Mouse (Mus musculus): Measurements from ENCODE around the gene Krtap3-1. TPM values are rescaled to one million over a fixed set of nuclear protein-coding genes. Genes with fewer than 3 reads are reported as not detected.
A peak's percentile ranks its signal among the peaks of the same experiment; 100 is the strongest.

Krtap3-1 gene
- polyA plus RNA-seq, 1 experiment, result not detected

DNA sequence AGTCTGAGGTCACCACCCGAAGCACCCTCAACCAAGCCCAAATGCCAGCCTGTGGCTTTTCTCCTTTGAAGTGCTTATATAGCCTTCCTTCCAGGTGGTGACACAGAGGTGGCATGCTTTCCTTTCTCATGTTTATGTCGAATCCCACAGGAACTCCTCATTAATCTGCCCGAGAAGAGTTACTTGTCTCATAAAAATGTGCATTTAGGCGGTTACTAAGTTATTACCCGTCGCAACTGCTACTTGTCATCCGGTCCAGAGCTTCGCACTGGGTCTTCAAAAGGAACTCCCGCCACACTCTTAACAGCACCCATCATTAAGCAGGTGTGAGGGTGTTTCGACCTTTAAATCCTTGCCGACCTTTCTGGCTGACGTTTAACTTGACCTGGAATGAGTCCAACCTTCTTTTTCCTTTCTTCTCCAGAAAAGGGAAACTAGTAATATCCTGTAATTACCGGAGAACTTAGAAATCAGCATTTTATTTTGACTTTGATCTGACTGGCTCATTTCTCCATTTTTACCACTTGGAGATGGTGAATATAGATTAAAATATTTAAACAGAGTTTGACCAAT, 45.1 kb downstream of the Krtap3-1 start, which contains the start of gene Krt39:
Gene Krt39 (minus strand): TSS at position 51 of the 573 bp plus-strand sequence.
- 10% methylated on average over 13 of the region's 13 CpGs for WGBS
- no peak for TF ChIP-seq POLR2A (IDR thresholded peaks at IDR 0.05; ENCODE audit: low read depth, low read length)
- no peak for TF ChIP-seq CTCF (conservative IDR thresholded peaks at IDR 0.05; ENCODE audit: insufficient read depth, insufficient read length, low read depth, low read length)
- no peak within 1 kb of the TSS for H3K27ac ChIP-seq (ENCODE audit: insufficient read depth, low read depth, low read length)

More for the DNA sequence above, 45.1 kb downstream of the Krtap3-1 start, which contains the start of gene Krt39:
- Histone ChIP-seq H3K4me3 (ENCODE audit: insufficient read depth, low read depth, low read length) (no peak within 1 kb of the TSS), H3K27me3 (replicated peaks; ENCODE audit: control insufficient read depth, insufficient read depth, low read length) (no peaks in the 10 kb centered on the region), H3K4me1 (ENCODE audit: control insufficient read depth, insufficient read depth, low read length) (no peaks in the 10 kb centered on the region), H3K36me3 (ENCODE audit: control insufficient read depth, insufficient read depth, low read length) (no peaks in the 10 kb centered on the region)
- peak; percentile 56 for DNase-seq

Other genes with a start within 250 kb of the Krtap3-1 start
- gene Krt25, start 243.7 kb downstream of the Krtap3-1 start, polyA plus RNA-seq (2012; rRNA removed), result 0.03 TPM in 1 of 2 replicates, not detected in the other
- gene Krt26, start 228.7 kb downstream of the Krtap3-1 start, polyA plus RNA-seq (2012; rRNA removed), result not detected in 2 replicates
- not detected in 2 replicates for gene Krt27, start 215.5 kb downstream of the Krtap3-1 start, polyA plus RNA-seq (2012; rRNA removed)
- 0.05 TPM in 1 of 2 replicates, not detected in the other for gene Krt28, start 191.7 kb downstream of the Krtap3-1 start, polyA plus RNA-seq (2012; rRNA removed)
- 2.4 and 3.1 TPM in 2 replicates for gene Krt10, start 177.3 kb downstream of the Krtap3-1 start, polyA plus RNA-seq (2012; rRNA removed)
- gene Krt12, start 144.4 kb downstream of the Krtap3-1 start, polyA plus RNA-seq (2012; rRNA removed), result not detected in 2 replicates
- gene Krt20, start 128.5 kb downstream of the Krtap3-1 start, polyA plus RNA-seq (2012; rRNA removed), result 0.13 and 0.23 TPM in 2 replicates
- 2.7 and 3.5 TPM in 2 replicates for gene Krt23, start 73.5 kb downstream of the Krtap3-1 start, polyA plus RNA-seq (2012; rRNA removed)
- gene Krt39, start 45.3 kb downstream of the Krtap3-1 start, polyA plus RNA-seq (2012; rRNA removed), result not detected in 2 replicates
- gene Krt40, start 23.5 kb downstream of the Krtap3-1 start, polyA plus RNA-seq (2012; rRNA removed), result not detected in 2 replicates
- gene Krtap3-3, start 15.8 kb downstream of the Krtap3-1 start, polyA plus RNA-seq (2012; rRNA removed), result not detected in 2 replicates
- gene Krtap3-2, start 9.8 kb downstream of the Krtap3-1 start, polyA plus RNA-seq (2012; rRNA removed), result not detected in 2 replicates
- gene Gm11939, start 7.2 kb downstream of the Krtap3-1 start, polyA plus RNA-seq (2012; rRNA removed), result not detected in 2 replicates
- gene Krtap1-5, start 14.4 kb upstream of the Krtap3-1 start, polyA plus RNA-seq (2012; rRNA removed), result not detected in 2 replicates
- not detected in 2 replicates for gene Krtap1-4, start 17.0 kb upstream of the Krtap3-1 start, polyA plus RNA-seq (2012; rRNA removed)
- gene Krtap1-3, start 24.7 kb upstream of the Krtap3-1 start, polyA plus RNA-seq (2012; rRNA removed), result not detected in 2 replicates
- not detected in 2 replicates for gene Krtap9-3, start 31.5 kb upstream of the Krtap3-1 start, polyA plus RNA-seq (2012; rRNA removed)
- gene Gm11938, start 36.7 kb upstream of the Krtap3-1 start, polyA plus RNA-seq (2012; rRNA removed), result not detected in 2 replicates
- gene Gm11937, start 43.6 kb upstream of the Krtap3-1 start, polyA plus RNA-seq (2012; rRNA removed), result not detected in 2 replicates
- not detected in 2 replicates for gene Krtap2-4, start 48.2 kb upstream of the Krtap3-1 start, polyA plus RNA-seq (2012; rRNA removed)
- not detected in 2 replicates for gene Gm11562, start 53.8 kb upstream of the Krtap3-1 start, polyA plus RNA-seq (2012; rRNA removed)
- not detected in 2 replicates for gene Krtap4-1, start 61.6 kb upstream of the Krtap3-1 start, polyA plus RNA-seq (2012; rRNA removed)
- not detected in 2 replicates for gene Krtap4-2, start 68.5 kb upstream of the Krtap3-1 start, polyA plus RNA-seq (2012; rRNA removed)
- not detected in 2 replicates for gene Krtap4-7, start 77.5 kb upstream of the Krtap3-1 start, polyA plus RNA-seq (2012; rRNA removed)
- gene Gm11555, start 83.6 kb upstream of the Krtap3-1 start, polyA plus RNA-seq (2012; rRNA removed), result not detected in 2 replicates
- not detected in 2 replicates for gene Gm11563, start 92.3 kb upstream of the Krtap3-1 start, polyA plus RNA-seq (2012; rRNA removed)
- not detected in 2 replicates for gene Krtap4-6, start 99.3 kb upstream of the Krtap3-1 start, polyA plus RNA-seq (2012; rRNA removed)
- gene Gm14190, start 124.1 kb upstream of the Krtap3-1 start, polyA plus RNA-seq (2012; rRNA removed), result not detected in 2 replicates
- gene Gm14180, start 167.7 kb upstream of the Krtap3-1 start, polyA plus RNA-seq (2012; rRNA removed), result not detected in 2 replicates
- not detected in 2 replicates for gene Gm11595, start 206.3 kb upstream of the Krtap3-1 start, polyA plus RNA-seq (2012; rRNA removed)
- not detected in 2 replicates for gene Krtap4-8, start 214.1 kb upstream of the Krtap3-1 start, polyA plus RNA-seq (2012; rRNA removed)
- gene Krtap4-9, start 218.6 kb upstream of the Krtap3-1 start, polyA plus RNA-seq (2012; rRNA removed), result not detected in 2 replicates
- not detected in 2 replicates for gene Gm11596, start 226.8 kb upstream of the Krtap3-1 start, polyA plus RNA-seq (2012; rRNA removed)
- gene Gm11569, start 232.3 kb upstream of the Krtap3-1 start, polyA plus RNA-seq (2012; rRNA removed), result not detected in 2 replicates
- not detected in 2 replicates for gene Gm11554, start 237.8 kb upstream of the Krtap3-1 start, polyA plus RNA-seq (2012; rRNA removed)
- not detected in 2 replicates for gene Krtap4-13, start 243.3 kb upstream of the Krtap3-1 start, polyA plus RNA-seq (2012; rRNA removed)
- not detected in 2 replicates for gene Gm11564, start 249.0 kb upstream of the Krtap3-1 start, polyA plus RNA-seq (2012; rRNA removed)

Data from kidney, adult 2 months (tissue).